Mouse (Mus musculus) megakaryocyte, embryonic 14.5 days (primary cell): ENCODE measurements around the gene Slfn2. TPM values are rescaled to one million over a fixed set of nuclear protein-coding genes. Genes with fewer than 3 reads are reported as not detected.
A peak's percentile ranks its signal among the peaks of the same experiment; 100 is the strongest.

ENCODE experiments used
- H3K27me3 ChIP-seq: replicated peaks from 2 replicates; pipeline ENCODE3; 2012; ENCODE audit warnings: inconsistent platforms
- H3K36me3 ChIP-seq: replicated peaks from 2 replicates; pipeline ENCODE3; 2012; ENCODE audit warnings: low read length, inconsistent platforms, mixed read lengths
- H3K4me1 ChIP-seq: 2 replicates; pipeline ENCODE4 v1.6.1; 2012; ENCODE audit warnings: inconsistent platforms
- H3K4me3 ChIP-seq: replicated peaks from 2 replicates; pipeline ENCODE3; 2012; ENCODE audit warnings: moderate library complexity, mild to moderate bottlenecking, inconsistent platforms
- H3K9me3 ChIP-seq: 2 replicates; pipeline ENCODE4 v1.6.1; 2012; ENCODE audit warnings: inconsistent platforms
- FLI1 ChIP-seq: IDR thresholded peaks from 2 replicates; pipeline ENCODE4 v1.6.1; 2012; ENCODE audit warnings: low read length, inconsistent platforms, mixed read lengths
- GATA1 ChIP-seq: IDR thresholded peaks from 3 replicates; pipeline ENCODE4 v1.6.1; 2012; ENCODE audit warnings: mixed read lengths, low read length, inconsistent platforms, borderline replicate concordance
- polyA plus RNA-seq: library from polyadenylated mRNA; stranded (reverse); fragments of >175 nt; gene quantifications from 2 replicates; pipeline ENCODE4 v1.2.3, GENCODE M21; 2012; ENCODE audit warnings: low replicate concordance; ENCODE audit not compliant: insufficient read depth

Gene Slfn2
- polyA plus RNA-seq, 1 experiment: 9.0 TPM

- Histone ChIP-seq H3K4me3 (no peak overlapping the region), H3K9me3 (no peaks in the 10 kb centered on the region), H3K4me1 (peaks cover 22% of the 10 kb centered on the region), H3K27me3 (no peaks in the 10 kb centered on the region), H3K36me3 (peaks cover 26% of the 10 kb centered on the region)
- TF ChIP-seq GATA1 (no peak), FLI1 (no peak)
Measured at GRCm38 (mm10) chr11:83070321-83070970, 5.5 kb downstream of the Slfn2 start.

- H3K4me3 ChIP-seq: peak overlapping the region; percentile 86
- no peak for TF ChIP-seq FLI1
- no peak for TF ChIP-seq GATA1
- H3K4me1 ChIP-seq: peaks cover 40% of the 10 kb centered on the region
- H3K9me3 ChIP-seq: peaks cover under 1% of the 10 kb centered on the region; the same call in 1 of the 2 replicates
- H3K36me3 ChIP-seq: no peaks in the 10 kb centered on the region
- no peaks in the 10 kb centered on the region for H3K27me3 ChIP-seq
Measured at GRCm38 (mm10) chr11:83077714-83078422, 13.0 kb downstream of the Slfn2 start.

- peak overlapping the region; percentile 86 for H3K4me3 ChIP-seq
- H3K36me3 ChIP-seq: peaks cover under 1% of the 10 kb centered on the region
- H3K9me3 ChIP-seq: peaks cover 8% of the 10 kb centered on the region
- H3K4me1 ChIP-seq: peaks cover 40% of the 10 kb centered on the region
- H3K27me3 ChIP-seq: no peaks in the 10 kb centered on the region
- TF ChIP-seq GATA1: no peak
- no peak for TF ChIP-seq FLI1
Measured at GRCm38 (mm10) chr11:83078423-83079140, 13.7 kb downstream of the Slfn2 start.

- Histone ChIP-seq H3K4me1 (peaks cover 40% of the 10 kb centered on the region), H3K27me3 (no peaks in the 10 kb centered on the region), H3K4me3 (no peak overlapping the region), H3K9me3 (peaks cover 18% of the 10 kb centered on the region), H3K36me3 (peaks cover 4% of the 10 kb centered on the region)
- TF ChIP-seq FLI1: no peak
- TF ChIP-seq GATA1: no peak
Measured at GRCm38 (mm10) chr11:83079487-83080199, 14.7 kb downstream of the Slfn2 start.

- Histone ChIP-seq H3K9me3 (peaks cover 31% of the 10 kb centered on the region), H3K27me3 (peaks cover 2% of the 10 kb centered on the region), H3K4me3 (no peak overlapping the region), H3K36me3 (peaks cover 4% of the 10 kb centered on the region), H3K4me1 (peaks cover 35% of the 10 kb centered on the region)
- TF ChIP-seq GATA1 (no peak), FLI1 (no peak)
Measured at GRCm38 (mm10) chr11:83082741-83083473, 18.0 kb downstream of the Slfn2 start.

- Histone ChIP-seq H3K36me3 (peaks cover 4% of the 10 kb centered on the region), H3K4me1 (peaks cover 22% of the 10 kb centered on the region), H3K9me3 (peaks cover 31% of the 10 kb centered on the region), H3K4me3 (no peak overlapping the region), H3K27me3 (peaks cover 2% of the 10 kb centered on the region)
- TF ChIP-seq GATA1 (no peak), FLI1 (no peak)
Measured at GRCm38 (mm10) chr11:83084161-83084560, 19.2 kb downstream of the Slfn2 start.

GRCm38 (mm10) chr11:83084761-83085160 is 19.8 kb downstream of the Slfn2 start:
- Histone ChIP-seq H3K4me3 (peak overlapping the region; percentile 64), H3K36me3 (peaks cover 4% of the 10 kb centered on the region), H3K9me3 (peaks cover 31% of the 10 kb centered on the region), H3K4me1 (peaks cover 16% of the 10 kb centered on the region), H3K27me3 (peaks cover 2% of the 10 kb centered on the region)
- TF ChIP-seq GATA1: no peak
- no peak for TF ChIP-seq FLI1

GRCm38 (mm10) chr11:83115138-83115537 is 50.2 kb downstream of the Slfn2 start:
- no peaks in the 10 kb centered on the region for H3K9me3 ChIP-seq
- TF ChIP-seq GATA1: no peak
- no peak for TF ChIP-seq FLI1

More at GRCm38 (mm10) chr11:83115138-83115537, 50.2 kb downstream of the Slfn2 start:
- H3K27me3 ChIP-seq: peaks cover 12% of the 10 kb centered on the region
- no peak overlapping the region for H3K4me3 ChIP-seq
- H3K36me3 ChIP-seq: no peaks in the 10 kb centered on the region
- peaks cover 14% of the 10 kb centered on the region for H3K4me1 ChIP-seq
